ENCODE assay signal across 22 mouse cellular contexts in genomic region chr13:58051654-58052053, GRCm38 (mm10).
A peak's percentile ranks its signal among the peaks of the same experiment; 100 is the strongest.
DNase-seq lines count a peak whose midpoint lies in the region; ATAC-seq lines count a peak whose summit lies in the region.
"Had no signal": no experiment of that assay in that cellular context is flagged by ENCODE, and none has a peak within 500 bp of the region (broad histone marks: within the 10 kb centered on the region; RNA-seq: fewer than 3 reads in every experiment).

No protein-coding gene starts in this region.

- H3K4me1 ChIP-seq in limb, embryonic 10.5 days, result peaks cover 35% of the 10 kb centered on the region
- H3K4me1 ChIP-seq in hindbrain, embryonic 12.5 days, result no peaks in the 10 kb centered on the region
- H3K4me1 ChIP-seq: embryonic facial prominence, embryonic 15.5 days; forebrain, embryonic 15.5 days; heart, embryonic 15.5 days had no signal

- 0 out of 2 replicates have a peak overlapping the region, but pooled peaks have one; percentile 25 for H3K27ac ChIP-seq in limb, embryonic 10.5 days
- H3K27ac ChIP-seq in hindbrain, embryonic 12.5 days, result no peak overlapping the region
- H3K27ac ChIP-seq: embryonic facial prominence, embryonic 15.5 days; forebrain, embryonic 15.5 days; heart, adult 2 months; heart, embryonic 15.5 days; hindbrain, embryonic 14.5 days had no signal

- 0 out of 2 replicates have a peak, but pooled peaks cover 2% of the 10 kb centered on the region for H3K9me3 ChIP-seq in limb, embryonic 10.5 days (replicated peaks)
- H3K9me3 ChIP-seq in hindbrain, embryonic 12.5 days (replicated peaks), result 0 out of 2 replicates have a peak, but pooled peaks cover 4% of the 10 kb centered on the region
- H3K9me3 ChIP-seq: embryonic facial prominence, embryonic 15.5 days; forebrain, embryonic 15.5 days; heart, embryonic 15.5 days had no signal

- WGBS in limb, embryonic 10.5 days, result 84% methylated on average over 10 of the region's 10 CpGs
- WGBS in hindbrain, embryonic 12.5 days, result 77% methylated on average over 10 of the region's 10 CpGs

- H3K36me3 ChIP-seq in limb, embryonic 10.5 days, result peaks cover 10% of the 10 kb centered on the region; the same call in 1 of the 2 replicates
- peaks cover 5% of the 10 kb centered on the region; the same call in 1 of the 2 replicates for H3K36me3 ChIP-seq in hindbrain, embryonic 12.5 days
- H3K36me3 ChIP-seq: embryonic facial prominence, embryonic 15.5 days; forebrain, embryonic 15.5 days had no signal

- DNase-seq in frontal cortex, postnatal 10 days (ENCODE audit: low spot score in 2 of 2), result no peak
- DNase-seq in cerebellum, adult 18-20 months, result peak; percentile 51 to 65
- DNase-seq in cerebellum, postnatal 10 days, result peak; percentile 54 to 58
- no peak for DNase-seq in limb, embryonic 10.5 days (ENCODE audit: low spot score)
- no peak for DNase-seq in testis, postnatal 10 days (ENCODE audit: low spot score)
- DNase-seq: adrenal gland, postnatal 14 days; embryo, embryonic 11 days; gastrocnemius, postnatal 14 days; heart, adult 2 months; heart, postnatal 14 days; kidney, adult 8-10 months had no signal

- no peak overlapping the region for H3K4me2 ChIP-seq in hindbrain, embryonic 12.5 days (replicated peaks)
- H3K4me2 ChIP-seq: embryonic facial prominence, embryonic 15.5 days; forebrain, embryonic 15.5 days; heart, embryonic 11.5 days; heart, embryonic 15.5 days; hindbrain, embryonic 14.5 days had no signal

- no peak overlapping the region for H3K9ac ChIP-seq in hindbrain, embryonic 12.5 days
- H3K9ac ChIP-seq: embryonic facial prominence, embryonic 15.5 days; forebrain, embryonic 15.5 days; heart, embryonic 15.5 days; hindbrain, embryonic 14.5 days had no signal

- peak; percentile 27; the same call in 1 of the 2 replicates for ATAC-seq in frontal cortex, adult (ENCODE audit: low TSS enrichment)
- ATAC-seq in hindbrain, embryonic 12.5 days (ENCODE audit: low FRiP score), result no peak
- ATAC-seq: activated CD4-positive, CD25-positive, alpha-beta regulatory T cell, adult 4 months; forebrain, embryonic 15.5 days; inflammation-experienced regulatory T-cells, adult 6 months; intestine, postnatal 0 days; Patski had no signal

- H3K4me3 ChIP-seq in limb, embryonic 10.5 days, result no peak overlapping the region
- H3K4me3 ChIP-seq in hindbrain, embryonic 12.5 days, result no peak overlapping the region
- H3K4me3 ChIP-seq: embryonic facial prominence, embryonic 15.5 days; forebrain, embryonic 15.5 days; heart, adult 2 months; heart, embryonic 15.5 days had no signal

- no peaks in the 10 kb centered on the region for H3K27me3 ChIP-seq in limb, embryonic 10.5 days (ENCODE audit: low read depth, poor library complexity, severe bottlenecking)
- H3K27me3 ChIP-seq in hindbrain, embryonic 12.5 days, result no peaks in the 10 kb centered on the region
- H3K27me3 ChIP-seq: embryonic facial prominence, embryonic 15.5 days; forebrain, embryonic 15.5 days; heart, embryonic 15.5 days; Patski had no signal

Comparison
In these comparisons a context has a peak if more than half of its experiments do, and no peak if none do; other contexts are left out.
1. DNase-seq: peak in cerebellum, adult 18-20 months (2 of 2) and cerebellum, postnatal 10 days (2 of 2); none in frontal cortex, postnatal 10 days (0 of 2), limb, embryonic 10.5 days (single experiment) and testis, postnatal 10 days (single experiment).